9 mouse cellular contexts compared by ENCODE assay signal in the genomic region with DNA sequence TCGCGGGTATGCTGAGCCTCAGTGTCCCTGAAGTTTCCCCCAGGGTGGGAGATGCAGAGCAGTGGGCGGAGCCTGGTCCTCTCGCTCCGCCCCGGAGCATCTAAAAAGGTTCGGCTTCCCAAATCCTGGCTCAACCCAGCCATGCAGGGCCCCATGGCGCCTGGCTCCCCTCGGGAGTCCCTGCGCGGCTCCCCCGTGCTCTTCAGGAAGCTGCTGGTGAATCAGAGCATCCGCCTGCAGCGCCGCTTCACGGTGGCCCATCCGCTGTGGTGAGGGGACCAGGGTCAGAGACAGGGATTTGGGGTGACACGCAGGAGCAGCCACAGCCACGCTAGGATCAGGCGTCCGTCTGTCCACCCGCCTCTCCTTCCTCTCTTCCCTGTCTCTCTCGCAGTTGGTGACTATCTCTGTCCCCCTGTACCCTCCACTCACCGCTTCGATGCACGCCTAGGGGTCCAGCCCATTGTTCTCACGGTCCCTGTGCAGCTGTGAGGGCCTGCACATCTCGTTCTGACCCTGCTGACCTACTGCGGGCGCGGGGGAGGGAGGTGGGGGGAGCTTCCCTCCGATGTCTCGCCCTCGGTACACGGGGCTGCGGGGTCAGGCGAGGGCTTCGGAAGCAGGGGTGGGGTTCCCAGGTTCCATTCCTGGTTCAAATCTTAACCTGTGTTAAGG. TPM values are rescaled to one million over a fixed set of nuclear protein-coding genes. Genes with fewer than 3 reads are reported as not detected.
DNase-seq lines count a peak whose midpoint lies in the region; ATAC-seq and TF ChIP-seq lines count a peak whose summit lies in the region.
"Had no signal": no experiment of that assay in that cellular context is flagged by ENCODE, and none has a peak within 500 bp of the region (broad histone marks: within the 10 kb centered on the region; RNA-seq: fewer than 3 reads in every experiment).

No protein-coding gene starts in this region.

- peak overlapping the region; percentile 87 for H3K27ac ChIP-seq in gastrocnemius, adult 2 months
- no peak overlapping the region for H3K27ac ChIP-seq in heart, embryonic 16.5 days (ENCODE audit: low read length)
- H3K27ac ChIP-seq in limb, embryonic 13.5 days = no peak overlapping the region
- H3K27ac ChIP-seq in stomach, embryonic 14.5 days (ENCODE audit: low read length) = no peak overlapping the region

- WGBS in heart, embryonic 16.5 days = 4% methylated on average over 38 of the region's 38 CpGs
- 3% methylated on average over 38 of the region's 38 CpGs for WGBS in limb, embryonic 13.5 days
- WGBS in stomach, embryonic 14.5 days = 4% methylated on average over 38 of the region's 38 CpGs

- DNase-seq in gastrocnemius, adult 2 months = peak; percentile 62
- DNase-seq in gastrocnemius, postnatal 14 days = no peak
- peak; percentile 42 for DNase-seq in brain, adult 2 months (ENCODE audit: low read depth, low spot score)
- no peak for DNase-seq in ovary, postnatal 36 days (ENCODE audit: low spot score)
- no peak for DNase-seq in cerebellum, postnatal 14 days

- H3K27me3 ChIP-seq in heart, embryonic 16.5 days (ENCODE audit: control insufficient read depth, insufficient read depth, low read length) = peaks cover 60% of the 10 kb centered on the region
- peaks cover 78% of the 10 kb centered on the region for H3K27me3 ChIP-seq in limb, embryonic 13.5 days
- peaks cover 32% of the 10 kb centered on the region for H3K27me3 ChIP-seq in stomach, embryonic 14.5 days (ENCODE audit: control insufficient read depth, insufficient read depth, low read length)

- H3K4me3 ChIP-seq in gastrocnemius, adult 2 months = peak overlapping the region; percentile 74
- H3K4me3 ChIP-seq in heart, embryonic 16.5 days (ENCODE audit: low read length) = peak overlapping the region; percentile 44
- peak overlapping the region; percentile 33 for H3K4me3 ChIP-seq in limb, embryonic 13.5 days
- peak overlapping the region; percentile 5; the same call in 1 of the 2 replicates for H3K4me3 ChIP-seq in stomach, embryonic 14.5 days (ENCODE audit: low read depth, low read length)

- intact Hi-C loops in gastrocnemius, adult 2 months (cut with DNase I) = no loop called here
- intact Hi-C loops in gastrocnemius, postnatal 14 days (cut with DNase I; ENCODE audit: low total_unique reads) = no loop called here

- no peaks in the 10 kb centered on the region for H3K9me3 ChIP-seq in heart, embryonic 16.5 days (replicated peaks; ENCODE audit: control insufficient read depth, low read length)
- no peaks in the 10 kb centered on the region for H3K9me3 ChIP-seq in limb, embryonic 13.5 days
- no peaks in the 10 kb centered on the region for H3K9me3 ChIP-seq in stomach, embryonic 14.5 days (ENCODE audit: control insufficient read depth, low read depth, low read length)

- peak overlapping the region; percentile 64 for H3K4me2 ChIP-seq in heart, embryonic 16.5 days (ENCODE audit: low read depth, low read length)
- peak overlapping the region; percentile 60 for H3K4me2 ChIP-seq in limb, embryonic 13.5 days (replicated peaks)
- H3K4me2 ChIP-seq in stomach, embryonic 14.5 days (replicated peaks; ENCODE audit: low read depth, low read length) = peak overlapping the region; percentile 46

- ATAC-seq in heart, embryonic 16.5 days (replicated peaks; ENCODE audit: extremely low read depth, insufficient read depth, low FRiP score) = no peak
- ATAC-seq in limb, embryonic 13.5 days (ENCODE audit: low FRiP score, low read depth) = no peak
- no peak for ATAC-seq in stomach, embryonic 14.5 days (ENCODE audit: insufficient number of reproducible peaks, insufficient read depth, low FRiP score, low read depth)

- H3K4me1 ChIP-seq in heart, embryonic 16.5 days (ENCODE audit: control insufficient read depth, insufficient read depth, low read length) = peaks cover 20% of the 10 kb centered on the region
- peaks cover 16% of the 10 kb centered on the region for H3K4me1 ChIP-seq in limb, embryonic 13.5 days
- peaks cover 13% of the 10 kb centered on the region for H3K4me1 ChIP-seq in stomach, embryonic 14.5 days (ENCODE audit: control insufficient read depth, insufficient read depth, low read length)

- no peaks in the 10 kb centered on the region for H3K36me3 ChIP-seq in heart, embryonic 16.5 days (ENCODE audit: control insufficient read depth, insufficient read depth)
- H3K36me3 ChIP-seq in limb, embryonic 13.5 days = no peaks in the 10 kb centered on the region
- no peaks in the 10 kb centered on the region for H3K36me3 ChIP-seq in stomach, embryonic 14.5 days (ENCODE audit: control insufficient read depth, insufficient read depth, low read length)

- no peak for TF ChIP-seq CTCF in gastrocnemius, adult 2 months (IDR thresholded peaks at IDR 0.05)

- H3K9ac ChIP-seq in heart, embryonic 16.5 days (ENCODE audit: low read length) = 0 out of 2 replicates have a peak overlapping the region, but pooled peaks have one; percentile 23
- peak overlapping the region; percentile 48 for H3K9ac ChIP-seq in limb, embryonic 13.5 days
- no peak overlapping the region for H3K9ac ChIP-seq in stomach, embryonic 14.5 days (replicated peaks; ENCODE audit: low read depth, low read length)

RNA-seq across cellular contexts. Expression of a gene that starts 11.4 kb away (rescaled TPM):
- 10 to 100 TPM; 31.9 to 39.8 TPM for total RNA-seq in gastrocnemius, adult 2 months (2021)
- 10 to 100 TPM; 44.3 to 45.1 TPM for total RNA-seq in gastrocnemius, postnatal 14 days (2021)
- polyA plus RNA-seq in heart, embryonic 16.5 days (2015; fragmentation: Nextera tagmentation; extraction: Ambion mirVana) = 29.1 and 30.0 TPM in 2 replicates
- 18.0 and 19.6 TPM in 2 replicates for polyA plus RNA-seq in limb, embryonic 13.5 days (2015; fragmentation: Nextera tagmentation; extraction: Ambion mirVana)
- 27.0 and 28.7 TPM in 2 replicates for polyA plus RNA-seq in stomach, embryonic 14.5 days (2014; fragmentation: Nextera tagmentation; extraction: Ambion mirVana)

RNA-seq across cellular contexts. Expression of a gene that starts 17.6 kb away (rescaled TPM):
- total RNA-seq in gastrocnemius, adult 2 months (2021) = 10 to 100 TPM; 21.0 to 22.8 TPM
- 10 to 100 TPM; 28.3 to 31.9 TPM for total RNA-seq in gastrocnemius, postnatal 14 days (2021)
- polyA plus RNA-seq in heart, embryonic 16.5 days (2015; fragmentation: Nextera tagmentation; extraction: Ambion mirVana) = 44.0 and 50.5 TPM in 2 replicates
- polyA plus RNA-seq in limb, embryonic 13.5 days (2015; fragmentation: Nextera tagmentation; extraction: Ambion mirVana) = 29.2 and 36.6 TPM in 2 replicates
- 42.8 and 43.1 TPM in 2 replicates for polyA plus RNA-seq in stomach, embryonic 14.5 days (2014; fragmentation: Nextera tagmentation; extraction: Ambion mirVana)

RNA-seq across cellular contexts. Expression of a gene that starts 19.6 kb away (rescaled TPM):
- 1 to 10 TPM; 2.4 to 3.0 TPM for total RNA-seq in gastrocnemius, adult 2 months (2021)
- total RNA-seq in gastrocnemius, postnatal 14 days (2021) = 1 to 10 TPM; 2.9 to 3.4 TPM
- 0.38 and 0.55 TPM in 2 replicates for polyA plus RNA-seq in heart, embryonic 16.5 days (2015; fragmentation: Nextera tagmentation; extraction: Ambion mirVana)
- 0.04 and 0.06 TPM in 2 replicates for polyA plus RNA-seq in limb, embryonic 13.5 days (2015; fragmentation: Nextera tagmentation; extraction: Ambion mirVana)
- polyA plus RNA-seq in stomach, embryonic 14.5 days (2014; fragmentation: Nextera tagmentation; extraction: Ambion mirVana) = 0.29 and 0.32 TPM in 2 replicates

RNA-seq across cellular contexts. Expression of a gene that starts 24.8 kb away (rescaled TPM):
- total RNA-seq in gastrocnemius, adult 2 months (2021) = not detected
- not detected for total RNA-seq in gastrocnemius, postnatal 14 days (2021)
- not detected in 2 replicates for polyA plus RNA-seq in heart, embryonic 16.5 days (2015; fragmentation: Nextera tagmentation; extraction: Ambion mirVana)
- polyA plus RNA-seq in limb, embryonic 13.5 days (2015; fragmentation: Nextera tagmentation; extraction: Ambion mirVana) = not detected in 2 replicates
- polyA plus RNA-seq in stomach, embryonic 14.5 days (2014; fragmentation: Nextera tagmentation; extraction: Ambion mirVana) = 0.51 and 0.63 TPM in 2 replicates
- polyA plus RNA-seq: C2C12 had no signal

RNA-seq across cellular contexts. Expression of a gene that starts 33.4 kb away (rescaled TPM):
- total RNA-seq in gastrocnemius, adult 2 months (2021) = 10 to 100 TPM; 13.9 to 16.2 TPM
- 10 to 100 TPM; 23.0 to 27.9 TPM for total RNA-seq in gastrocnemius, postnatal 14 days (2021)
- polyA plus RNA-seq in heart, embryonic 16.5 days (2015; fragmentation: Nextera tagmentation; extraction: Ambion mirVana) = 42.1 and 43.3 TPM in 2 replicates
- polyA plus RNA-seq in limb, embryonic 13.5 days (2015; fragmentation: Nextera tagmentation; extraction: Ambion mirVana) = 78.1 and 81.3 TPM in 2 replicates
- polyA plus RNA-seq in stomach, embryonic 14.5 days (2014; fragmentation: Nextera tagmentation; extraction: Ambion mirVana) = 44.5 and 45.1 TPM in 2 replicates

Comparison
In these comparisons a context has a peak if more than half of its experiments do, and no peak if none do; other contexts are left out.
1. DNase-seq: peak in gastrocnemius, adult 2 months (single experiment) and brain, adult 2 months (single experiment); none in gastrocnemius, postnatal 14 days (single experiment), ovary, postnatal 36 days (single experiment) and cerebellum, postnatal 14 days (0 of 2).
2. H3K4me3 ChIP-seq: peak in every context shown above with its lines; median percentile 74 in gastrocnemius, adult 2 months; 44 in heart, embryonic 16.5 days; 33 in limb, embryonic 13.5 days; 5 in stomach, embryonic 14.5 days.
3. Peak in every context shown above with its lines, with median percentiles within 50 percentile points of each other: H3K4me2 ChIP-seq.